Mouse (Mus musculus): ENCODE data around the gene Mbl1.

The Mbl1 gene

DNA sequence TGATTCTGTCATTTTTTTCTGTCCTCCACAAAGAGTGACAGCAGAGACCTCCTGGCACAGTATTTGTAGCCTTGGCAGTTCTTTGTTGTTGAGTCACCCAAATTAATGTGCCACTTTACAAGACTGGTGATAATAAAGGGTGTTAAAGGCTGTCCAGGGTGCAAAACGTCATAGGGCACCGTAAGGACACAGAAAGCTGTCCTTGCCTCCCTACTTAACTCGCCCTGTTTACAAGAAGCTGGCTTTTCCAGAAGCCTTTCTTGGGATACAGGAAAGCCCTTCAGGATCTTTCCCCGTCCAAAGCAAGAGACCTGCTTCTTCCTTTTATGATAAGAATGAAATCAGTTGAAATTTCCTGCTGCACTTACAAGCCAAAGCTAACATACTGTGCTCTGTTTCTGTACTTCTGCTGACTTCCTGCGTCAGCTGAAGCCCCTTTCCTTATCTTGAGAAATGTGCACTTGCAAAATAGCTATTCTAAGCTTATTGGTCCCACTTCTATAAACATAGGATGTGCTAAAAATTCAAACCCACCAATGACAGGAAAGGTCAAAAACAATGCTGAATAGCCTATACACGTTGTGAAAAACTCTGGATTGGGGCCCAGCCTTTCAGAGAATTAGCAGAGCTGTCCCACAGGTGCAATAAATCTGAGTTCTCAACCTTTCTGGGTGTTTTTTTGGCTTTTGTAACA, 46.9 kb downstream of the Mbl1 start:
- no peak for DNase-seq
